Mouse (Mus musculus): ENCODE measurements around the gene Gm6408.
"Not testable (repeated sequence)": the region's sequence is repeated elsewhere in the genome, so short reads cannot be mapped to it uniquely, and the experiment has no call there.

DNA sequence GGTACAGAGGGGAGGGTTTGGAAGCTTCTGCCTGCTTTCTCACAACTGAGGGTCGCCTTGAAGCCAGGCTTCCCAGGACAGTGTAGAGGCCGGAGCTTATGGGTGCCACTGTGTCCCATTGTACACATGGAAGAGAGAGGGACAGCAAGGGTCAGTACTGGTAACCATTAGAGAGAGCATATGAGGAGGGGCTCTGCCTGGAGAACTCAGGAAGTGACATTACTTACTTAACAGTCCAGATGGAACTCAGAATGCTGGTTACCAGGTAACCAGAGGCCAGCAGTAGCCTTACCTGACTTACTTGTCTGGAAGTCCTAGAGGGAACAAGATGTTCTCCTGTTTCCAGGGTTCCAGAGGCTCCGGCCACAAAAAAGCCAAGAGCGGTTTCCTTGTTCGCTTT is 32.1 kb downstream of the Gm6408 start, which contains the start of gene Gm3402:
- not testable (repeated sequence) for TF ChIP-seq POLR2A (IDR thresholded peaks at IDR 0.05; ENCODE audit: control insufficient read depth in 1 of 2, insufficient read depth in 1 of 2, low read depth in 1 of 2, low read length in 2 of 2, poor library complexity in 1 of 2); RCOR1 (IDR thresholded peaks at IDR 0.05; ENCODE audit: low read depth, low read length); EP300 (IDR thresholded peaks at IDR 0.05; ENCODE audit: low read depth in 1 of 2, low read length in 2 of 2); CTCF (IDR thresholded peaks at IDR 0.05 in 2 of 3, conservative IDR thresholded peaks at IDR 0.05 in 1 of 3; ENCODE audit: control insufficient read depth in 1 of 3, insufficient read depth in 1 of 3, low read depth in 2 of 3, low read length in 3 of 3, poor library complexity in 1 of 3, severe bottlenecking in 1 of 3); MEF2A (IDR thresholded peaks at IDR 0.05; ENCODE audit: extremely low read depth, insufficient replicate concordance, low read depth, low read length, poor library complexity, severe bottlenecking); MAFK (IDR thresholded peaks at IDR 0.05; ENCODE audit: borderline replicate concordance, low read depth, low read length); MAZ (IDR thresholded peaks at IDR 0.05; ENCODE audit: low read depth, low read length); E2F4 (IDR thresholded peaks at IDR 0.05; ENCODE audit: borderline replicate concordance, low read depth, low read length)

Data from MEL (cell line).